Mouse (Mus musculus) left cerebral cortex, adult 2 months (tissue): ENCODE results near the gene Orc5. TPM values are rescaled to one million over a fixed set of nuclear protein-coding genes. Genes with fewer than 3 reads are reported as not detected.
"Not testable (repeated sequence)": the region's sequence is repeated elsewhere in the genome, so short reads cannot be mapped to it uniquely, and the experiment has no call there.

ENCODE experiments used
- DNase-seq, 2 experiments: peaks; one replicate each; pipeline ENCODE4 v3.0.0; 2021 to 2022; ENCODE audit warnings: low spot score in 2 of 2, mixed read lengths in 1 of 2; ENCODE audit errors: extremely low spot score in 1 of 2
- H3K27ac ChIP-seq: fragments of 200-600 bp; 2 replicates; pipeline ENCODE4 v1.8.1; 2022
- H3K4me3 ChIP-seq: fragments of 200-600 bp; 2 replicates; pipeline ENCODE4 v1.8.1; 2022
- CTCF ChIP-seq: fragments of 200-600 bp; IDR thresholded peaks from 2 replicates; pipeline ENCODE4 v1.8.1; 2022; ENCODE audit warnings: antibody characterized with exemption, mild to moderate bottlenecking, moderate library complexity
- intact Hi-C: fragments of 180-260 bp; cut with DNase I; formaldehyde crosslinking; loops from one replicate; pipeline ENCODE4 v1.15.1; 2025
- total RNA-seq, 2 experiments: library from RNA; stranded (reverse); gene quantifications; 2 replicates each; pipeline ENCODE4 v1.2.3; 2021

Gene Orc5
- total RNA-seq, 2 experiments from 2014 or later = 16.5 to 20.8 TPM

- no peak for DNase-seq
- no peak overlapping the region for H3K27ac ChIP-seq
- intact Hi-C loops = no loop called here
- no peak overlapping the region for H3K4me3 ChIP-seq
- no peak for TF ChIP-seq CTCF
Measured at GRCm38 (mm10) chr5:22532571-22532970, 17.7 kb downstream of the Orc5 start.

GRCm38 (mm10) chr5:22522612-22523011 is 27.6 kb downstream of the Orc5 start:
- no peak for TF ChIP-seq CTCF
- intact Hi-C loops = no loop called here
- Histone ChIP-seq H3K4me3 (no peak overlapping the region), H3K27ac (no peak overlapping the region)
- DNase-seq = no peak

GRCm38 (mm10) chr5:22519708-22520107 is 30.5 kb downstream of the Orc5 start:
- no peak overlapping the region for H3K4me3 ChIP-seq
- intact Hi-C loops = loop anchor here (5.0 kb wide), 3 partner anchors 732 to 862 kb away; partner anchors contain the start of genes Dnajc2, Pmpcb and Psmc2
- no peak for DNase-seq
- no peak for TF ChIP-seq CTCF
- no peak overlapping the region for H3K27ac ChIP-seq

- peak; percentile 62 for TF ChIP-seq CTCF
- H3K27ac ChIP-seq, H3K4me3 ChIP-seq, DNase-seq: not testable (repeated sequence)
- intact Hi-C loops = loop anchor here (5.0 kb wide), 3 partner anchors 728 to 858 kb away; partner anchors contain the start of genes Dnajc2, Pmpcb and Psmc2
Measured at GRCm38 (mm10) chr5:22515745-22516144, 34.5 kb downstream of the Orc5 start.

GRCm38 (mm10) chr5:22514231-22514630 is 36.0 kb downstream of the Orc5 start:
- H3K4me3 ChIP-seq, intact Hi-C loops, H3K27ac ChIP-seq, DNase-seq: not testable (repeated sequence)

GRCm38 (mm10) chr5:22512579-22512978 is 37.6 kb downstream of the Orc5 start:
- H3K4me3 ChIP-seq, DNase-seq, intact Hi-C loops, H3K27ac ChIP-seq: not testable (repeated sequence)

- peak; percentile 67 for TF ChIP-seq CTCF
- Histone ChIP-seq H3K4me3 (no peak overlapping the region), H3K27ac (no peak overlapping the region)
- intact Hi-C loops = loop anchor here (2.0 kb wide), 1 partner anchor 525 kb away; no protein-coding TSS in a partner anchor
- no peak for DNase-seq
Measured at GRCm38 (mm10) chr5:22511824-22512223, 38.4 kb downstream of the Orc5 start.

GRCm38 (mm10) chr5:22508560-22508959 is 41.7 kb downstream of the Orc5 start:
- Histone ChIP-seq H3K27ac (no peak overlapping the region), H3K4me3 (no peak overlapping the region)
- TF ChIP-seq CTCF = no peak
- DNase-seq = peak in 1 of 2 experiments; percentile 14
- intact Hi-C loops = loop anchor here (5.0 kb wide), 1 partner anchor 576 kb away; no protein-coding TSS in a partner anchor

GRCm38 (mm10) chr5:22499437-22499836 is 50.8 kb downstream of the Orc5 start:
- no peak for DNase-seq
- TF ChIP-seq CTCF = no peak
- Histone ChIP-seq H3K4me3 (no peak overlapping the region), H3K27ac (no peak overlapping the region)
- intact Hi-C loops = no loop called here

GRCm38 (mm10) chr5:22491088-22491487 is 59.1 kb downstream of the Orc5 start:
- H3K27ac ChIP-seq = no peak overlapping the region
- H3K4me3 ChIP-seq = no peak overlapping the region
- no peak for DNase-seq
- intact Hi-C loops = no loop called here
- no peak for TF ChIP-seq CTCF

- no peak for DNase-seq
- intact Hi-C loops = no loop called here
- Histone ChIP-seq H3K27ac (no peak overlapping the region), H3K4me3 (no peak overlapping the region)
- peak; percentile 24; the same call in 1 of the 2 replicates for TF ChIP-seq CTCF
Measured at GRCm38 (mm10) chr5:22489091-22489490, 61.1 kb downstream of the Orc5 start.

GRCm38 (mm10) chr5:22486601-22487206 is 63.5 kb downstream of the Orc5 start:
- intact Hi-C loops = no loop called here

GRCm38 (mm10) chr5:22485764-22486163 is 64.5 kb downstream of the Orc5 start:
- intact Hi-C loops = no loop called here
- Histone ChIP-seq H3K4me3 (no peak overlapping the region), H3K27ac (no peak overlapping the region)
- no peak for TF ChIP-seq CTCF
- no peak for DNase-seq

More at GRCm38 (mm10) chr5:22486601-22487206, 63.5 kb downstream of the Orc5 start:
- DNase-seq = no peak
- Histone ChIP-seq H3K4me3 (no peak overlapping the region), H3K27ac (no peak overlapping the region)
- TF ChIP-seq CTCF = no peak
